Mouse (Mus musculus): ENCODE data around the gene Celf5. TPM values are rescaled to one million over a fixed set of nuclear protein-coding genes. Genes with fewer than 3 reads are reported as not detected.

Gene Celf5
- total and polyA plus RNA-seq, 3 experiments = 0.08 to 0.38 TPM; not detected in 1

GRCm38 (mm10) chr10:81461673-81462414 lies 20.7 kb downstream of the Celf5 start:
- no peak overlapping the region for H3K9ac ChIP-seq (ENCODE audit: control insufficient read depth, low read depth, low read length, poor library complexity, severe bottlenecking)
- no peaks in the 10 kb centered on the region; a peak in 2 of 4 replicates for H3K27me3 ChIP-seq (ENCODE audit: control insufficient read depth in 1 of 2, insufficient read depth in 2 of 2, low read length in 2 of 2)
- no peak overlapping the region for H3K27ac ChIP-seq (ENCODE audit: control insufficient read depth, low read depth, low read length)
- peaks cover 7 to 32% of the 10 kb centered on the region in 2 experiments for H3K4me1 ChIP-seq (ENCODE audit: control insufficient read depth in 1 of 2, insufficient read depth in 2 of 2, low read length in 2 of 2)
- TF ChIP-seq MYC (IDR thresholded peaks at IDR 0.05; ENCODE audit: low read depth, low read length) (no peak), NRF1 (IDR thresholded peaks at IDR 0.05; ENCODE audit: insufficient read depth, low read depth, low read length, poor library complexity, severe bottlenecking) (no peak), ELF1 (IDR thresholded peaks at IDR 0.05; ENCODE audit: low read depth, low read length) (no peak), MAFK (IDR thresholded peaks at IDR 0.05; ENCODE audit: borderline replicate concordance, low read depth, low read length) (no peak), RCOR1 (IDR thresholded peaks at IDR 0.05; ENCODE audit: low read depth, low read length) (no peak), TCF12 (IDR thresholded peaks at IDR 0.05; ENCODE audit: low read depth, low read length) (no peak), MEF2A (IDR thresholded peaks at IDR 0.05; ENCODE audit: extremely low read depth, insufficient replicate concordance, low read depth, low read length, poor library complexity, severe bottlenecking) (no peak), E2F4 (IDR thresholded peaks at IDR 0.05; ENCODE audit: borderline replicate concordance, low read depth, low read length) (no peak), TAL1 (IDR thresholded peaks at IDR 0.05; ENCODE audit: low read length) (no peak), POLR2AphosphoS5 (IDR thresholded peaks at IDR 0.05; ENCODE audit: borderline replicate concordance, low read depth, low read length) (no peak), GABPA (IDR thresholded peaks at IDR 0.05; ENCODE audit: low read depth, low read length) (no peak), BHLHE40 (IDR thresholded peaks at IDR 0.05; ENCODE audit: borderline replicate concordance, low read depth, low read length) (no peak), EP300 (IDR thresholded peaks at IDR 0.05; ENCODE audit: low read depth in 1 of 2, low read length in 2 of 2) (no peak), MAX (IDR thresholded peaks at IDR 0.05; ENCODE audit: low read length) (no peak), CHD1 (IDR thresholded peaks at IDR 0.05; ENCODE audit: low read depth, low read length) (no peak), MYB (IDR thresholded peaks at IDR 0.05; ENCODE audit: low read depth, low read length) (no peak)
- peak; percentile 26 for DNase-seq (ENCODE audit: low read depth, low spot score)
- H3K4me3 ChIP-seq (ENCODE audit: control insufficient read depth in 1 of 2, insufficient read depth in 1 of 2, low read depth in 2 of 2, low read length in 2 of 2) = no peak overlapping the region
- H3K9me3 ChIP-seq (replicated peaks; ENCODE audit: insufficient read depth, low read length) = no peaks in the 10 kb centered on the region
- H3K36me3 ChIP-seq (ENCODE audit: control insufficient read depth in 1 of 2, insufficient read depth in 2 of 2, low read length in 2 of 2) = peaks cover 0 to 3% of the 10 kb centered on the region in 2 experiments; a peak in 2 of 4 replicates
- H3K79me2 ChIP-seq (ENCODE audit: control insufficient read depth, insufficient read depth, low read length, poor library complexity) = no peaks in the 10 kb centered on the region

GRCm38 (mm10) chr10:81460951-81461350 lies 21.6 kb downstream of the Celf5 start:
- no peaks in the 10 kb centered on the region for H3K9me3 ChIP-seq (replicated peaks; ENCODE audit: insufficient read depth, low read length)
- TF ChIP-seq TAL1 (IDR thresholded peaks at IDR 0.05; ENCODE audit: low read length) (no peak), TBP (IDR thresholded peaks at IDR 0.05; ENCODE audit: low read depth, low read length) (no peak)
- no peak overlapping the region for H3K27ac ChIP-seq (ENCODE audit: control insufficient read depth, low read depth, low read length)
- H3K79me2 ChIP-seq (ENCODE audit: control insufficient read depth, insufficient read depth, low read length, poor library complexity) = no peaks in the 10 kb centered on the region
- H3K36me3 ChIP-seq (ENCODE audit: control insufficient read depth in 1 of 2, insufficient read depth in 2 of 2, low read length in 2 of 2) = peaks cover 0 to 3% of the 10 kb centered on the region in 2 experiments; a peak in 2 of 4 replicates
- no peaks in the 10 kb centered on the region; a peak in 2 of 4 replicates for H3K27me3 ChIP-seq (ENCODE audit: control insufficient read depth in 1 of 2, insufficient read depth in 2 of 2, low read length in 2 of 2)
- H3K4me1 ChIP-seq (ENCODE audit: control insufficient read depth in 1 of 2, insufficient read depth in 2 of 2, low read length in 2 of 2) = peaks cover 7 to 36% of the 10 kb centered on the region in 2 experiments
- H3K9ac ChIP-seq (ENCODE audit: control insufficient read depth, low read depth, low read length, poor library complexity, severe bottlenecking) = peak overlapping the region; percentile 25; the same call in 1 of the 2 replicates
- H3K4me3 ChIP-seq (ENCODE audit: control insufficient read depth in 1 of 2, insufficient read depth in 1 of 2, low read depth in 2 of 2, low read length in 2 of 2) = peak overlapping the region; percentile 5 to 47
- DNase-seq (ENCODE audit: low read depth, low spot score) = no peak
